Mouse (Mus musculus): Measurements from ENCODE around the gene Fto.

DNA sequence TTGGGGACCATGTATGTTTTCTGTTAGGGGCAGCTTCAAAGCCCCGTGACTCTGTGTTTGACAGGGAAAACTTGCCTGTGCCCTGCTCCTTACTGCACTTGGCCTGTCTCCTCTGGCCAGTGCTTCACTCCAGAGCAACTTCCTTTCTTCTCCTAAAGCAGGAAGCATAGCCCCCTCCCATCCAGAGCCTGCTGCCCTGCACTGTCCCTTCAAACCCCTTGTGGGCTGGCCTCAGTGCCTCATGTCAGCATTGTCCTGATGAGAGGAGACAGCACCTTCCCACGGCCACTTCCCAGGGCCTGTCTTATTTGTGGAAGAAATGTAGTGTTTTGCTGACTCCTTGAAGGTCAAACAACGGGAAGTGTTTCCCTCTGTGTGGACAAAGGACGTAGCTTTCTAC, 195.0 kb downstream of the Fto start:
- TF ChIP-seq CTCF (IDR thresholded peaks at IDR 0.05; ENCODE audit: low read depth, low read length) (no peak), GATA2 (IDR thresholded peaks at IDR 0.05; ENCODE audit: borderline replicate concordance, low read depth, low read length) (no peak)

All from G1E (cell line).